Comparison of ENCODE assay signal across 14 mouse cellular contexts in genomic region chr6:41215857-41216256, GRCm38 (mm10).
DNase-seq lines count a peak whose midpoint lies in the region; ATAC-seq lines count a peak whose summit lies in the region.
"Had no signal": no experiment of that assay in that cellular context is flagged by ENCODE, and none has a peak within 500 bp of the region (broad histone marks: within the 10 kb centered on the region; RNA-seq: fewer than 3 reads in every experiment).

No protein-coding gene starts in this region.

- peak; percentile 94 for ATAC-seq in activated CD4-positive, CD25-positive, alpha-beta regulatory T cell, adult 4 months
- ATAC-seq in megakaryocyte progenitor cell, adult 5-6 weeks (replicated peaks; ENCODE audit: poor library complexity), result peak; percentile 53
- ATAC-seq: hindbrain, postnatal 0 days; midbrain, embryonic 15.5 days; Patski had no signal

- DNase-seq in CD4-positive, CD25-positive, alpha-beta regulatory T cell, adult 2 months (ENCODE audit: low read depth, low spot score), result peak; percentile 78
- peak; percentile 72 for DNase-seq in thymus, postnatal 14 days
- DNase-seq in gastrocnemius, adult 8-10 months (ENCODE audit: low spot score in 2 of 2), result no peak
- no peak for DNase-seq in layer of hippocampus, adult 9-11 months
- DNase-seq in kidney, adult 11 months, result no peak
- DNase-seq: cerebellum, adult 9-10 months; heart, postnatal 4 days; layer of hippocampus, postnatal 36 days; lung, adult 18-20 months had no signal

Comparison
In these comparisons a context has a peak if more than half of its experiments do, and no peak if none do; other contexts are left out.
1. DNase-seq: peak in CD4-positive, CD25-positive, alpha-beta regulatory T cell, adult 2 months (single experiment) and thymus, postnatal 14 days (single experiment); none in gastrocnemius, adult 8-10 months (0 of 2), layer of hippocampus, adult 9-11 months (single experiment) and kidney, adult 11 months (single experiment).